Comparison of ENCODE assay signal across 8 mouse cellular contexts in the genomic region with DNA sequence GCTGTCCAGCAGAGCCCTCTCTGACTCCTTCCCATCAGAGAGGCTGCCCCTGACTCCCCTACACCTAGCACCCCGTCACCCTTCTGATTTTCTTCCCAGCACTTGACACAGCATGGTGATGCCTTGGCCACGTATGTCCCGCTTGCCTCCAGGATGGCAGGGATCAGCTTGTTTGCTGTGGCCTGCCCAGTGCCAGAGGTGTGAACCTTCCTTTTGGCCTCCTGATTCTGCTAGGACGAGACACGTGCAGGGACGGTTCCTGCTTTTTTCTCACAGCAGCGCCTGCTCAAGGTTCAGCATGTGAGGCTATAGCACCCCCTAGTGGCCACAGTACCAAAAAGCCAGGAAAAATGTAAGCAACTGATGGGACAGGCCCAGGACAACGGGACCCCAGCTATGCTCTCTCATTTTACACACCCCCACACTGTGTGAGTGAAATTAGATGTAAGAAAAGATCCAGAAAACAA.
DNase-seq lines count a peak whose midpoint lies in the region; ATAC-seq and TF ChIP-seq lines count a peak whose summit lies in the region.

No protein-coding gene starts in this region.

- no peak overlapping the region for H3K27ac ChIP-seq in bone marrow macrophage, adult 2 months (ENCODE audit: insufficient read depth, low read depth, low read length)
- H3K27ac ChIP-seq in embryonic facial prominence, embryonic 15.5 days (replicated peaks), result no peak overlapping the region
- no peak overlapping the region for H3K27ac ChIP-seq in heart, embryonic 12.5 days (ENCODE audit: poor library complexity, severe bottlenecking)
- H3K27ac ChIP-seq in kidney, embryonic 16.5 days (ENCODE audit: low read length), result no peak overlapping the region
- no peak overlapping the region for H3K27ac ChIP-seq in liver, adult 2 months (replicated peaks; ENCODE audit: insufficient read depth, low read depth, low read length)

- no peaks in the 10 kb centered on the region for H3K9me3 ChIP-seq in embryonic facial prominence, embryonic 15.5 days (replicated peaks)
- H3K9me3 ChIP-seq in heart, embryonic 12.5 days (replicated peaks), result no peaks in the 10 kb centered on the region
- H3K9me3 ChIP-seq in kidney, embryonic 16.5 days (ENCODE audit: low read length), result no peaks in the 10 kb centered on the region

- no peaks in the 10 kb centered on the region for H3K36me3 ChIP-seq in embryonic facial prominence, embryonic 15.5 days
- no peaks in the 10 kb centered on the region for H3K36me3 ChIP-seq in heart, embryonic 12.5 days
- H3K36me3 ChIP-seq in kidney, embryonic 16.5 days (ENCODE audit: insufficient read depth, low read length), result no peaks in the 10 kb centered on the region
- H3K36me3 ChIP-seq in liver, adult 2 months (ENCODE audit: control insufficient read depth, insufficient read depth, low read length), result no peaks in the 10 kb centered on the region
- no peaks in the 10 kb centered on the region for H3K36me3 ChIP-seq in myocyte (ENCODE audit: control insufficient read depth, insufficient read depth)

- peak overlapping the region; percentile 35 for H3K4me2 ChIP-seq in embryonic facial prominence, embryonic 15.5 days (replicated peaks)
- peak overlapping the region; percentile 54 for H3K4me2 ChIP-seq in heart, embryonic 12.5 days
- H3K4me2 ChIP-seq in kidney, embryonic 16.5 days (replicated peaks; ENCODE audit: low read depth, low read length), result peak overlapping the region; percentile 42
- H3K4me2 ChIP-seq in myocyte (ENCODE audit: low read depth), result peak overlapping the region; percentile 52

- peak; percentile 82 for TF ChIP-seq CTCF in bone marrow macrophage, adult 2 months (IDR thresholded peaks at IDR 0.05; ENCODE audit: low read depth, low read length)
- TF ChIP-seq CTCF in liver, adult 2 months (IDR thresholded peaks at IDR 0.05; ENCODE audit: low read depth, low read length), result peak; percentile 84

- no peak overlapping the region for H3K4me3 ChIP-seq in bone marrow macrophage, adult 2 months (ENCODE audit: insufficient read depth, low read length)
- no peak overlapping the region for H3K4me3 ChIP-seq in embryonic facial prominence, embryonic 15.5 days (replicated peaks)
- H3K4me3 ChIP-seq in heart, embryonic 12.5 days, result no peak overlapping the region
- no peak overlapping the region for H3K4me3 ChIP-seq in kidney, embryonic 16.5 days (ENCODE audit: low read length)
- no peak overlapping the region for H3K4me3 ChIP-seq in liver, adult 2 months (ENCODE audit: insufficient read depth, low read depth, low read length)
- no peak overlapping the region for H3K4me3 ChIP-seq in myocyte

- peaks cover 15% of the 10 kb centered on the region; the same call in 1 of the 2 replicates for H3K79me2 ChIP-seq in liver, adult 2 months (ENCODE audit: control insufficient read depth, insufficient read depth, low read length)
- no peaks in the 10 kb centered on the region for H3K79me2 ChIP-seq in myocyte (ENCODE audit: control insufficient read depth, insufficient read depth)

- DNase-seq in 416B (ENCODE audit: low read depth), result peak; percentile 89
- peak; percentile 82 for DNase-seq in liver, adult 2 months (ENCODE audit: extremely low read depth, low read depth, low spot score)
- DNase-seq in spleen, postnatal 4 days (ENCODE audit: low spot score in 2 of 2), result peak; percentile 78 to 91

- H3K9ac ChIP-seq in embryonic facial prominence, embryonic 15.5 days, result no peak overlapping the region
- H3K9ac ChIP-seq in heart, embryonic 12.5 days, result 0 out of 2 replicates have a peak overlapping the region, but pooled peaks have one; percentile 25
- no peak overlapping the region; the same call in 1 of the 2 replicates for H3K9ac ChIP-seq in kidney, embryonic 16.5 days (replicated peaks; ENCODE audit: low read length)
- H3K9ac ChIP-seq in liver, adult 2 months (ENCODE audit: low read depth, low read length), result no peak overlapping the region

- peak; percentile 30; the same call in 1 of the 2 replicates for ATAC-seq in embryonic facial prominence, embryonic 15.5 days (ENCODE audit: insufficient number of reproducible peaks, low FRiP score, low TSS enrichment, low read depth)
- ATAC-seq in heart, embryonic 12.5 days (ENCODE audit: insufficient number of reproducible peaks, low FRiP score), result 0 out of 2 replicates have a peak, but pooled peaks have one; percentile 19
- ATAC-seq in kidney, embryonic 16.5 days (ENCODE audit: low FRiP score, low TSS enrichment), result peak; percentile 49

- no peaks in the 10 kb centered on the region for H3K27me3 ChIP-seq in embryonic facial prominence, embryonic 15.5 days
- H3K27me3 ChIP-seq in heart, embryonic 12.5 days (replicated peaks), result 0 out of 2 replicates have a peak, but pooled peaks cover 2% of the 10 kb centered on the region
- H3K27me3 ChIP-seq in kidney, embryonic 16.5 days (ENCODE audit: insufficient read depth, low read length), result no peaks in the 10 kb centered on the region
- no peaks in the 10 kb centered on the region for H3K27me3 ChIP-seq in liver, adult 2 months (ENCODE audit: control insufficient read depth, insufficient read depth, low read length)
- H3K27me3 ChIP-seq in myocyte (ENCODE audit: control insufficient read depth, insufficient read depth, insufficient read length), result no peaks in the 10 kb centered on the region

- H3K4me1 ChIP-seq in bone marrow macrophage, adult 2 months (ENCODE audit: control insufficient read depth, insufficient read depth, low read length), result peaks cover 8% of the 10 kb centered on the region
- peaks cover 26% of the 10 kb centered on the region for H3K4me1 ChIP-seq in embryonic facial prominence, embryonic 15.5 days
- peaks cover 46% of the 10 kb centered on the region for H3K4me1 ChIP-seq in heart, embryonic 12.5 days (replicated peaks)
- peaks cover 25% of the 10 kb centered on the region for H3K4me1 ChIP-seq in kidney, embryonic 16.5 days (ENCODE audit: insufficient read depth, low read length)
- H3K4me1 ChIP-seq in liver, adult 2 months (ENCODE audit: control insufficient read depth, insufficient read depth, low read length), result peaks cover 5% of the 10 kb centered on the region

- no peak overlapping the region for H3ac ChIP-seq in myocyte (ENCODE audit: control insufficient read depth, insufficient read length)

- WGBS in embryonic facial prominence, embryonic 15.5 days, result 6% methylated on average over 8 of the region's 8 CpGs
- WGBS in heart, embryonic 12.5 days, result 8% methylated on average over 8 of the region's 8 CpGs
- WGBS in kidney, embryonic 16.5 days, result 7% methylated on average over 8 of the region's 8 CpGs
- 10% methylated on average over 8 of the region's 8 CpGs for WGBS in liver, adult 2 months

- no peak for TF ChIP-seq POLR2A in bone marrow macrophage, adult 2 months (IDR thresholded peaks at IDR 0.05; ENCODE audit: borderline replicate concordance, low read depth, low read length)
- no peak for TF ChIP-seq POLR2A in liver, adult 2 months (IDR thresholded peaks at IDR 0.05; ENCODE audit: extremely low read depth, insufficient read depth, low read length)
- no peak for TF ChIP-seq POLR2A in myocyte (IDR thresholded peaks at IDR 0.05; ENCODE audit: insufficient read length, low read depth)

TF ChIP-seq in myocyte, 11 proteins besides CTCF, POLR2A, EP300 and RAD21:
- TF ChIP-seq SRF (IDR thresholded peaks at IDR 0.05; ENCODE audit: control insufficient read depth, insufficient read length, low read depth) (no peak), E2F4 (IDR thresholded peaks at IDR 0.05; ENCODE audit: insufficient read depth) (no peak), USF1 (IDR thresholded peaks at IDR 0.05; ENCODE audit: low read depth) (no peak), TCF12 (IDR thresholded peaks at IDR 0.05; ENCODE audit: insufficient read depth, poor library complexity, severe bottlenecking) (no peak), MYOD1 (IDR thresholded peaks at IDR 0.05; ENCODE audit: control insufficient read depth in 1 of 3, insufficient read length in 2 of 3, low read depth in 2 of 3) (no peak), POLR2AphosphoS2 (IDR thresholded peaks at IDR 0.05; ENCODE audit: insufficient read length, low read depth) (no peak), MAX (IDR thresholded peaks at IDR 0.05; ENCODE audit: low read depth) (no peak), TCF3 (IDR thresholded peaks at IDR 0.05; ENCODE audit: insufficient read length, low read depth) (no peak), MYOG (IDR thresholded peaks at IDR 0.05; ENCODE audit: control insufficient read depth in 1 of 3, insufficient read depth in 1 of 3, insufficient read length in 2 of 3, low read depth in 2 of 3) (no peak), CEBPB (IDR thresholded peaks at IDR 0.05; ENCODE audit: insufficient read depth, poor library complexity, severe bottlenecking) (no peak)
